Mouse (Mus musculus) MEL-GATA-1-ER (cell line): Measurements from ENCODE around the gene Tpx2.

Experiments
- DNase-seq: peaks from one replicate; pipeline ENCODE4 v3.0.0-alpha.2; 2012; ENCODE audit warnings: low read depth; ENCODE audit errors: extremely low read depth

The Tpx2 gene

GRCm38 (mm10) chr2:152820369-152820768, 27.4 kb upstream of the Tpx2 start:
- DNase-seq, result no peak

GRCm38 (mm10) chr2:152821023-152821422, 26.7 kb upstream of the Tpx2 start:
- no peak for DNase-seq

- DNase-seq, result no peak
These were observed 26.2 kb upstream of the Tpx2 start for GRCm38 (mm10) chr2:152821566-152821965.

- no peak for DNase-seq
These were observed 24.0 kb upstream of the Tpx2 start for GRCm38 (mm10) chr2:152823770-152824169.

GRCm38 (mm10) chr2:152824438-152825167, 23.2 kb upstream of the Tpx2 start:
- DNase-seq, result no peak

- DNase-seq, result no peak
These were observed 22.5 kb upstream of the Tpx2 start for GRCm38 (mm10) chr2:152825168-152825697.

GRCm38 (mm10) chr2:152825713-152826112, 22.1 kb upstream of the Tpx2 start:
- no peak for DNase-seq

- no peak for DNase-seq
These were observed 21.3 kb upstream of the Tpx2 start for GRCm38 (mm10) chr2:152826481-152826880.

GRCm38 (mm10) chr2:152827321-152828010, 20.3 kb upstream of the Tpx2 start:
- DNase-seq, result no peak

GRCm38 (mm10) chr2:152828011-152828370, 19.8 kb upstream of the Tpx2 start:
- DNase-seq, result no peak

GRCm38 (mm10) chr2:152828532-152828931, 19.2 kb upstream of the Tpx2 start:
- DNase-seq, result no peak

GRCm38 (mm10) chr2:152829367-152829881, 18.3 kb upstream of the Tpx2 start:
- DNase-seq, result no peak

- DNase-seq, result peak; percentile 72
These were observed 17.5 kb upstream of the Tpx2 start for GRCm38 (mm10) chr2:152830021-152830921.

GRCm38 (mm10) chr2:152831019-152831878, 16.5 kb upstream of the Tpx2 start, which contains the start of gene Bcl2l1:
Gene Bcl2l1 (minus strand): TSS chr2:152831728.
- peak; percentile 85 for DNase-seq

- no peak for DNase-seq
These were observed 8.5 kb upstream of the Tpx2 start for GRCm38 (mm10) chr2:152839256-152839655.

- DNase-seq, result no peak
These were observed 5.0 kb upstream of the Tpx2 start for GRCm38 (mm10) chr2:152842741-152843140.

- no peak for DNase-seq
These were observed 528 bp upstream of the Tpx2 start for GRCm38 (mm10) chr2:152847057-152847814.

GRCm38 (mm10) chr2:152848466-152848865, 702 bp downstream of the Tpx2 start:
- DNase-seq, result peak; percentile 41

- no peak for DNase-seq
These were observed 11.7 kb downstream of the Tpx2 start for GRCm38 (mm10) chr2:152859501-152859900.

- no peak for DNase-seq
These were observed 14.1 kb downstream of the Tpx2 start for GRCm38 (mm10) chr2:152861891-152862290.
